Mouse (Mus musculus) natural killer cell, adult 2 months (primary cell): Measurements from ENCODE around the gene Endov.

Source experiments
- DNase-seq, 2 experiments: peaks; one replicate each; pipeline ENCODE4 v3.0.0; 2022; ENCODE audit warnings: low spot score in 2 of 2

Endov gene

GRCm38 (mm10) chr11:119545741-119546495, 54.8 kb downstream of the Endov start:
- no peak for DNase-seq

- DNase-seq = no peak
Measured at GRCm38 (mm10) chr11:119546496-119547182, 55.5 kb downstream of the Endov start.

GRCm38 (mm10) chr11:119547183-119547921, 56.2 kb downstream of the Endov start, which contains the start of gene Nptx1:
Gene Nptx1 (minus strand): TSS chr11:119547753.
- DNase-seq = no peak

DNA sequence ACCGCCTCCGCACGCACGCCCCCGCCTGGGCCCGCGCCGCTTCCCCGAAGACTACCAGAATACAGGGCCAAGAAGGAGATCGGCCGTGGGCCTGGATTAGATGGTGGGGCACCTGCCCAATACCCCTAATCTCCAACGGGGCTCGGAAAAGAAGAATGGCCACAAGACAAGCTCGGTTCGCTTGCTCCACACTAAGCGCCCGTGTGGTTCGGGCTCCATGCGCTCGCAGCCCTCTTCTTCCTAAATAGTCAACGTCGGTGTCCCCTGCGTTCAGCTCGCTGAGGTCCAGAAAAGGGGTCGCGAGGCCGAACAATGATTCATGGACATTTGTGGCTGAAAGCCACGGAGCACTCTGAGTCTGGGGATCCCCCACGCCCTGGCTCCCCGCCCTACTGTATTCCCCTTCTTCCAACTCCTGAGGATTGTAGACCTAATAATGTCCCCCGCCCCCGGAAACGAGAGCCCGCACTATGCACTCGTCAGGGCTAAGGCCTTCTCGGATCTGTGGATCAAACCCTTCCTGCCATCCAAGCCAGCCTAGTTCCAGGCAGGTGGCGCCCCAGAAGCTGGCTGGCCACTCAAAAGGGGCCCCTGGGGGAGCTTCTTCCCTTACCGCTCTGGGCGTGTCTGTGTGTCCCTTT, 56.9 kb downstream of the Endov start:
- no peak for DNase-seq

- DNase-seq = no peak
Measured at GRCm38 (mm10) chr11:119548741-119549370, 57.7 kb downstream of the Endov start.

- DNase-seq = no peak
Measured at GRCm38 (mm10) chr11:119549371-119549811, 58.2 kb downstream of the Endov start.

- DNase-seq = no peak
Measured at GRCm38 (mm10) chr11:119550546-119551335, 59.6 kb downstream of the Endov start.

- no peak for DNase-seq
Measured at GRCm38 (mm10) chr11:119551468-119551867, 60.3 kb downstream of the Endov start.

GRCm38 (mm10) chr11:119552301-119552700, 61.2 kb downstream of the Endov start:
- no peak for DNase-seq

DNA sequence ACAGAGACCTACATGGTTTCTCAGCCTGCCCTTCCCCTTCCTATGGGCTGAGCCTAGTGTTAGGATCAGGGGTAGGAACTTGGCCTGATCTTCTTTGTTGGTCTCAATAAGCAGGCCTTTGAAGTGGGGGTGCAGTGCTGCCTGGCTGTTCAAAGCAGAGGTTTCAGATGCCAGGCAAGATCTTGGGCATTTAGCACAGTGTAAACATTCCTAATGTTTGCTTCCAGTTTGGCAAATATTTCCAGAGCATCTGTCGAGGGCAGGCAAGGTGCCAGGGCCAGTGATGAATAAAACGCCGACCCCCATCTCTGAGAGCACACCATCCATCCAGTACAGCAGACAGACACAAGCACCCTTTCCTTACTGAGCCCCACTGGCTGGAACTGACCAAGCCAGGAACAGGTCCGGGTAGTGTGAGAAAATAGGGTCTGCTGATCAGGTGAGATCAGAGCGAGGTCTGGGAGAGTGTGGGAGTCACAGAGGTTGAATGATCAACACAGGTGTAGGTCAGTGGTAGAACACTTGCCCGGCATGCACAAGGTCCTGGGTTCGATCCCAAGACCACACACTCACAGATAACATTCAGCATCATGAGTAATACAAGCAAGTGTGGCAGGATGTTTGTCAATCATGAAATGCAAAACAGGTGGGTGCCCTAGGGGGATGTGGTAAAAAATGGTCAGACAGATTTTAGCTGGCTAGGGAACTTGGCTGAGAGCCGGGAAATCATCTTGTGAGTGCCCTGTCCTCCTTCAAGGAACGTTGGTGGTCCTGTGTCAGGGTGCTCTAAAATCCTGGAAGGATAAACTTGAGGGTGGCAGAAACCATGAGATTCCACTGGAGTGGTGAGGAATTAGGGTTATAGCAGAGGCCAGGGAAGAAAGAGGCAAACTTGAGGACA, 62.0 kb downstream of the Endov start:
- no peak for DNase-seq

DNA sequence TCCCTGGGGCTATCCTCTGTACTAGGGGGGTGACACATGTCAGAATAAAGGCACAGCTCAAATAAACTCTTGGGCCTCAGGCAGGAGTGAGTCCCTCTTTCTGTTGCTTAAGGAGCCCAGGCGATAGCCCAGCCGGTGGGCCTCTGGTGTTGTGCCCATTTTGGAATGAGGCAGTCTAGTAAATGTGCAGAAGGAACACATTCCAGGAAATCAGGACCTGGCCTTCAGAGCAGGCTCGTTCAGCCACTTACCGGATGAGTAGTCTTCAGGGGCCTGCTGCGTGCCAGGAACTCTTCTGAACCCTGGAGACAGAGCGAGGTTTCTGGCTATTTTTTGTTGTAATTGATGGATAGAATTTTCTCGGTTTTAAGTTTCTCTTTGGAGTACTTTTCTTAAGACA, 63.6 kb downstream of the Endov start:
- no peak for DNase-seq

DNA sequence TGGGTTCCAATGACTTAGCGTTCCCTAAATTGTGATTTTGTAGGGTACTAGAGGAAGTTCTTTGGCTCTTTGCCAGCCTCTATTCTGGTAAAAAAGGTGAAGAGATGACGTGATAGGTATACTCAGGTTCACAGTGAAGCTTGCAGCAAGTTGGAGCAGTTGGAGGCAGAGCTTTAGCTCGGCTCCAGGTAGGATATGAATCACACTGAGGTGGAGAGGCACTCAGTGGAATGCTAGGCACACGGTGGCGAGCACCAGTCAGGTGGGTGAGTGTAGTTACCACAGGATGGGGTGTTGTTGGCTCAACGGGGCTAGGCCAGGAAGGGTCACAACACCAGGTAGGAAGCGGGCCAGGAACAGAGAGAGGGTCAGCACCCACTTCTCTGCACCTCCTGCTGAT, 64.0 kb downstream of the Endov start:
- no peak for DNase-seq

DNA sequence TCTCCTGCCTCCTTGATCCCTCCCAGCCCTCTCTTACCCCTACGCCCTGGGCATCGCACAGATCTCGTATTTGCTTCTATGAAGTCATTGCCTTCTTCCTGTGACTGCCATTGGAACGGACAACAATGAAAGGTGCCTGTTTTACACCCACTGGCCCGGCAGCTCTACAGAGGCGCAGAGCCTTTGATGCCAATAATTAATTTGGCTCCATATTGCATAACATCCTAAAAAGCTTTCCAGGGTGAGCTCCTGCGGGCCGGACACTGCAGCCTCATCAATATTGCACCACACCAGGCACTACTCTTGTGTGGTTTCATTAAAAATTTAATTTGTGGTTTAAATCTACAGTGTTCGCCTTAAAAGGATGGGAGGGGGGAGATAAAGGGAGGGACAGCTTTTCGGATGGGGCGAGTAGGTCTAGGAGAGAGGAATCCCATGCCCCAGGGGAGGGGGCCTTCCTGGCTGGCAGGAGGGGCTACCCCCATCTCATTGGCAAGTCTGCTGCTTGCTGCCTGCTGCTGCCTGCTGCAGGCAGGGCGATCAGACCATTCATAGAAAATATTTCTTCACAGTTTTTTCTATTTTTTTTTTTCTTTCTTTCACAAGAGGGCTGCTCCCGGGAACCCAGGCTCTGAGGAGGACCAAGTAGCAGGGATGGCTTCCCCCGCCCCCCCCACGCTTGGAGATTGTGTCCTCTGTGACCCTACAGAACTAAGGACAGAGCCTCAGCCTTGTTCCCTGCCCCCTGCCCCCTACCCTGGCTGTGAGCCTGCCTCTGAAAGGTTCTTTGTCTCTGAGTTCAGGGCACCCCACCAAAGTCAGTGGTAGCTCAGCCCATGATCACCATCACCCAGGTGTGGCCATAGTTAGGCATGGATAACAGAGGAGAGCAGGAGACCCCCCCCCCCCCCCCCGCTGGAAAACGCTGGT, 67.1 kb downstream of the Endov start:
- no peak for DNase-seq

- DNase-seq = no peak
Measured at GRCm38 (mm10) chr11:119558870-119559610, 67.9 kb downstream of the Endov start.
